Mouse (Mus musculus): ENCODE measurements around the gene Serpinf1.

The Serpinf1 gene

DNA sequence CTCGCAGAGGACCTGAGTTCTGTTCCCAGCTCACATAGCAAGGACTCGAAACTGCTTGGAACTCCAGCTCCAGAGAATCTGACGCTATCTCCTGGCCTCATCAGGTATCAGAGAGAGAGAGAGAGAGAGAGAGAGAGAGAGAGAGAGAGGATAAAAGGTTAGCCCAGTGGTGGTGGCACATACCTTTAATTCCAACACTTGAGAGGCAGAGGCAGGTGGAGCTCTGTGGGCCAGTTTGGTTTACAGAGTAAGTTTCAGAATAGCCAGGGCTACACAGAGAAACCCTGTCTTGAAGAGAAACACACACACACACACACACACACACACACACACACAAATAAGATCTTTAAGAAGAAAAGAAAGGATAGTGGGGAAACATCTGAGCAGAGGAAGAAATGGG, 590 bp upstream of the Serpinf1 start:
- DNase-seq (ENCODE audit: low spot score in 2 of 2), result no peak

GRCm38 (mm10) chr11:75421375-75422012, 1.0 kb downstream of the Serpinf1 start:
- DNase-seq (ENCODE audit: low spot score in 2 of 2), result no peak

- no peak for DNase-seq (ENCODE audit: low spot score in 2 of 2)
Observed at GRCm38 (mm10) chr11:75420810-75421374, 1.6 kb downstream of the Serpinf1 start.

- no peak for DNase-seq (ENCODE audit: low spot score in 2 of 2)
Observed at GRCm38 (mm10) chr11:75420037-75420436, 2.5 kb downstream of the Serpinf1 start.

DNA sequence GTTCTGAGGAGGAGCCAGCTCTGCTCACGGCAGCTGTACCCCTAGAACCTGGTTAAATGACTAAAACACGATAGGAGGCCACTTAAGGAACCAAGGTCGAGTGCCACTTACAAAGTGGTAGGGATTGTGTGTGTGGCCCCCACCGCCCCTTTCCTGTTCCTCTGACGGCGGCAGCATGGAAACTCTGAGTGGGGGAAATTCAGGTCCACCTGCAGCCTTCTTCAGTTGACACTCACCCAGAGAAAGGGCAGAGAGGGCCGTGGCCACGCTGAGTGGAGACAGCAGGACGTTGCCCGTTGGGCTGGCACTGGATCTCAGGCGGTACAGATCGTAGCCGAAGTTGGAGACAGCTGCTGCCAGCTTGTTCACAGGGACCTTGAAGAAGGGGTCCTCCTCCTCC, 6.5 kb downstream of the Serpinf1 start:
- no peak for DNase-seq (ENCODE audit: low spot score in 2 of 2)

- DNase-seq (ENCODE audit: low spot score in 2 of 2), result no peak
Observed at GRCm38 (mm10) chr11:75415096-75415495, 7.4 kb downstream of the Serpinf1 start.

GRCm38 (mm10) chr11:75410591-75410990, 11.9 kb downstream of the Serpinf1 start:
- no peak for DNase-seq (ENCODE audit: low spot score in 2 of 2)

- DNase-seq (ENCODE audit: low spot score in 2 of 2), result no peak
Observed at GRCm38 (mm10) chr11:75409679-75410575, 12.6 kb downstream of the Serpinf1 start.

GRCm38 (mm10) chr11:75406865-75407264, 15.6 kb downstream of the Serpinf1 start:
- DNase-seq (ENCODE audit: low spot score in 2 of 2), result peak; percentile 71 to 88

- no peak for DNase-seq (ENCODE audit: low spot score in 2 of 2)
Observed at GRCm38 (mm10) chr11:75406104-75406503, 16.4 kb downstream of the Serpinf1 start.

DNA sequence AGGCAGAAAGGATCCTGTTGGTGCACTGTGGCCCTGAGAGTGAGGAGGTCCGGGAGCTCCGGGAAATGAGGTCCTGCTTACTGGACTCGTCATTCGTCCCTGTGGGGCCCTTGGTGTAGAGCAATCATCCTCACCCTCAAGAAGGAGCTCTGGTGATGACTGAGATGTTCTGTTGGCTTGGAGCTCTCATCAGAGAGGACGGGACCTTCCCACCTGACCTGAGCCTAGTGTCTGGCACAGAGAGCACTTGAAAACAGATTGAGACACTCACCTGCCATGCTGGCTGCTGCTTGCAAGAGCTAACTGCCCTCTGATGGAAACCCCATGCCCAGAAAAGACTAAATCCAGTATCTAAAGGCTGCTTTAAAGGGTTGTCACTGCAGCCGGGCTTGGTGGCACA, 17.7 kb downstream of the Serpinf1 start:
- DNase-seq (ENCODE audit: low spot score in 2 of 2), result no peak

DNA sequence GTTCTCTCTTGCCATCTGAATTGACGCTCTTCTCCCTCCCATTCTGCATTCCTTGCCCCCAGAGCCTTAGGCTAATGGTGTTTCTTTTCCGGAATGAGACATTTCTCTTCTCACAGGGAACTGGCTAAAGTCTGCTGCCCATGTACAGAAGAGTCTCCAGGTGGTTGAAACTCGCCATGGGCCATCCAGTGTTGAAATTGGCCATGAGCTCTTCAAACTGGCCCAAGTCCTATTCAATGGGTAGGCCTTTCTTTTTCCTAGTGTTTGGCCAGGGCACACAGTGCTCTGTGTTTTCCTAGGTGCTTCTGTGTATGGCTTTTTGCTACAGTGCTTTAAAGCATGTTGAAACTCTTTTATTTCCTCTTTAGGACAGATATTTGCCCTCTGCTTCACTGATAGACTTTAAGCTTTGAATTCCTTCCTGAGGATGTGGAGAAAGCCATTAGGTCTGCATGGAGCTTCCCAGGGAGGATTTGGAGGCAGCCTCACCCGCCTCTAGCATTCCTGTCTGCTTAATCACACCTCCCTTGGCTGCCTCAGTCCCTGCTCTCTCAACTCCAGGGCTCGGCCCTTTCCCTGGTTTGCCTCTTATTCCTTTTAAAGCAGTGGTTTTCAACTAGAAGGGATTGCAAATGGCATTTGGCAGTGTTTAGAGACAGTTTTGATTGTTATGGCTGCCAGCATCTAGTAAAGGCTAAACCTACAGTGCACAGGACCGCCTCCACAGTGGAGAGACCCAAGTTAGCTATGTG, 19.0 kb downstream of the Serpinf1 start:
- no peak for DNase-seq (ENCODE audit: low spot score in 2 of 2)

GRCm38 (mm10) chr11:75402271-75402690, 20.2 kb downstream of the Serpinf1 start:
- DNase-seq (ENCODE audit: low spot score in 2 of 2), result peak in 1 of 2 experiments; percentile 31

- DNase-seq (ENCODE audit: low spot score in 2 of 2), result peak in 1 of 2 experiments; percentile 30
Observed at GRCm38 (mm10) chr11:75400099-75400498, 22.4 kb downstream of the Serpinf1 start.

DNA sequence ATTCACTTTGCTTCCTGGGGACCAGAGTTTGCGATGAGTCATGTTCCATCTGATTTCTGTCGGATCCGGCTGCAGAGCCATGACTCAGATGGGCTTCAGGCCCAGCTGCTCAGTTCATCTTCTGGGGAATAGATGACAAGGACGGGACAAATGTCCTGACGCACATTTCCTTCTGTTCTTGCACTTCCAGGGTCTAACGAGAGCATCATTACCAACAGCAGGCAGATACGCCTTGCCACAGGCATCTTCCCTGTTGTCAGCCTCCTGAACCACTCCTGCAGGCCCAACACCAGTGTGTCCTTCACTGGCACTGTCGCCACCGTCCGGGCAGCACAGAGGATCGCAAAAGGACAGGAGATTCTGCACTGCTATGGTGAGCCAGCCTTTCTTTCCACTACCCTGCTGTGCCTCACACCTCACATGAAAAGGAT, 23.1 kb downstream of the Serpinf1 start:
- DNase-seq (ENCODE audit: low spot score in 2 of 2), result no peak

- no peak for DNase-seq (ENCODE audit: low spot score in 2 of 2)
Observed at GRCm38 (mm10) chr11:75397452-75397851, 25.0 kb downstream of the Serpinf1 start.

DNA sequence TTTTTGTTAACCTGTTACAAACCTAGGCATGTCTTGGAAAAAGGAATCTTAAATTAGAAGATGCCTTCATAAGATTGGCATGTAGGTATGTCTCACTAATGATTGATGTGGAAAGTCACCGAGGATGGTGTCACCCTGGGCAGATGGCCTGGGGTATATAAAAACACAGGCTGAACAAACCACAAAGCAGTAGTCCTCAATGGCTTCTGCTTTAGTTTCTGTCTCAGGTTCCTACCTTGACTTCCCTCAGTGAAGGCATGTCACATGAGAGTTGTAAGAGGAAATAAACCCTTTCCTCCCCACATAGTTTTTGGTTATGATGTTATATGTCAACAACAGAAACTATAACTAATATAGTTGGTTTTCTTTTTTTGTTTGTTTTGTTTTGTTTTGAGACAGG, 26.9 kb downstream of the Serpinf1 start:
- no peak for DNase-seq (ENCODE audit: low spot score in 2 of 2)

GRCm38 (mm10) chr11:75383529-75383928, 39.0 kb downstream of the Serpinf1 start:
- peak; percentile 48 to 56 for DNase-seq (ENCODE audit: low spot score in 2 of 2)

DNA sequence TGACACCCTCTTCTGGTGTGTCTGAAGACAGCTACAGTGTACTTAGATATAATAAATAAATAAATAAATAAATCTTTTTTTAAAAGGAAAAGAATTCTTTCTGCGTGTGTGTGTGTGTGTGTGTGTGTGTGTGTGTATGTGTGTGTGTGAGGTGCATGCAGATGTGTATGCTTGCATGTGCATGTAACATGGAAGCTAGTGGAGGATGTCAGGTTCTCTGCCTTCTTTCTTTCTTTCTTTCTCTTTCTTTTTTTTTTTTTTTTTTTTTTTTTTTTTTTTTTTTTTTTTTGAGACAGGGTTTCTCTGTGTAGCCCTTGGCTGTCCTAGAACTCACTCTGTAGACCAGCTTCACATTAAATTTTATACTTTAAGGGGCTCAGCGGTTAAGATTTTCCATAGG, 43.7 kb downstream of the Serpinf1 start:
- DNase-seq (ENCODE audit: low spot score in 2 of 2), result peak in 1 of 2 experiments; percentile 13

DNA sequence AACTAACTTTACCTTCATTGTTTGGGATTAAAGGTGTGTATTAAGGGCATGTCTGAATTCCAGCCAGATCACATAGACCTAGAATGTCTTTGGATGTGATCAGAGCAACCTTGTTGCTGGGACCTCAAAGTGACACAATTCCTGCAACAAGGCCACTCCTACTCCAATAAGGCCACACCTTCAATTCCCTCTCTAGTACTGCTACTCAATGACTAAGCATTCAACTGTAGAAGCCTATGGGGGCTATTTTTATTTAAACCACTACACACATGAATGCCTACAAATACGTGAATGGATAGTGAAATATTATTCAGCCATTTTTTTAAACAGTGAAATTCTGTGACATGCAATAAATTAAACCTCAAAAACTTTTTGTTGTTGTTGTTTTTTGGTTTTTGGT, 45.4 kb downstream of the Serpinf1 start:
- no peak for DNase-seq (ENCODE audit: low spot score in 2 of 2)
